Mouse (Mus musculus): ENCODE results near the gene Lrrc8d.

- TF ChIP-seq CTCF (IDR thresholded peaks at IDR 0.05; ENCODE audit: borderline replicate concordance, control insufficient read depth, extremely low read depth, insufficient read depth, low read length, poor library complexity) = no peak
- no peak for TF ChIP-seq POLR2A (IDR thresholded peaks at IDR 0.05; ENCODE audit: control insufficient read depth, extremely low read depth, insufficient read depth, low read length, poor library complexity)
Observed at GRCm38 (mm10) chr5:105754803-105755202, 55.0 kb downstream of the Lrrc8d start.

Measured in thymus, adult 2 months (tissue).